Mouse (Mus musculus) small intestine, adult 2 months (tissue): Measurements from ENCODE around the gene Gm5662.
"Not testable (repeated sequence)": the region's sequence is repeated elsewhere in the genome, so short reads cannot be mapped to it uniquely, and the experiment has no call there.

Source experiments
- CTCF ChIP-seq: fragments of 200-500 bp; IDR thresholded peaks from 2 replicates; pipeline ENCODE4 v1.5.1; 2012; ENCODE audit warnings: low read depth, mild to moderate bottlenecking, control low read depth, inconsistent platforms, low read length, moderate library complexity, mixed read lengths; ENCODE audit not compliant: insufficient replicate concordance, insufficient read length; ENCODE audit errors: extremely low read depth
- POLR2A ChIP-seq: fragments of 200-500 bp; IDR thresholded peaks from 2 replicates; pipeline ENCODE4 v1.6.1; 2012; ENCODE audit warnings: low read depth, mild to moderate bottlenecking, control low read depth, inconsistent platforms, low read length, moderate library complexity

GRCm38 (mm10) chr12:88250000-88250399 is 24.3 kb downstream of the Gm5662 start, which contains the start of gene Gm8332:
- TF ChIP-seq CTCF, POLR2A: not testable (repeated sequence)
